Mouse (Mus musculus): ENCODE results near the gene Gm8297.
"Not testable (repeated sequence)": the region's sequence is repeated elsewhere in the genome, so short reads cannot be mapped to it uniquely, and the experiment has no call there.

Gene Gm8297

DNA sequence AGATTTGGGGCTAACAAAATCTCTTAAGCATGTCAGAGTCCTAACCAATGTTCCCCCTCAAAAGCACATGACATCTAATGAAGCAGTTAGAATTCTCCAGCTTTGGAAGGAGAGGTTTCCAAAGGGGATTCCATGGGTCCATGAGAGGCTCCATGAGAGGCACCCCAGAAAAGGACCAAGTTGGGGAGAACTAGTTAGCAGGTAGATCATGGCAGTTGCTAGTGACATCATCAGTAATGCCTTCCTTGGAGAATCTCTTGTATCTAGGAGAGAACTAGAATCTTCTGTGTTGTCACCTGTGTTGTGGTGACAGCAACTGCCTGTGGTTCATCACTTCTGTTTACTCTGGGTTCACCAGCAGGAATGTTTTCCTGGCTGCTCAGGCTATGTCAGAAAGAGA lies at the start of gene Gm8297:
Gm8297 (plus strand) TSS at position 301 of the 400 bp plus-strand sequence.
- not testable (repeated sequence) for DNase-seq (ENCODE audit: low read depth, low spot score)

- not testable (repeated sequence) for DNase-seq (ENCODE audit: low read depth, low spot score)
Measured at GRCm38 (mm10) chr14:5015591-5015990, 31.9 kb downstream of the Gm8297 start, which contains the start of gene Gm3298. Gene Gm3298, plus strand, starts transcription at chr14:5015891.

Measured in CD4-positive, CD25-positive, alpha-beta regulatory T cell, adult 2 months (primary cell).